Mouse (Mus musculus) megakaryocyte progenitor cell, adult 5-6 weeks (primary cell): ENCODE results near the gene Topaz1. TPM values are rescaled to one million over a fixed set of nuclear protein-coding genes. Genes with fewer than 3 reads are reported as not detected.
A peak's percentile ranks its signal among the peaks of the same experiment; 100 is the strongest.

Experiments
- ATAC-seq: replicated peaks from 2 replicates; pipeline ENCODE4 v1.8.0; 2016; ENCODE audit warnings: mild to moderate bottlenecking, moderate TSS enrichment, inconsistent platforms; ENCODE audit not compliant: poor library complexity
- total RNA-seq, 2 experiments: library from RNA; stranded (forward) in 1 of 2; stranded (reverse) in 1 of 2; fragments of 157-497, 149-512 nt in 1 of 2; fragments of 200-1000 nt in 1 of 2; gene quantifications; 2 replicates each; pipeline versions ENCODE4 v1.2.3 to v1.2.4; 2015 to 2017

Gene Topaz1
- not detected in 2 replicates for total RNA-seq (2015)
- total RNA-seq (2017): not detected in 2 replicates

GRCm38 (mm10) chr9:122747060-122747459, at the start of gene Topaz1:
Gene Topaz1, plus strand, starts transcription at chr9:122747346.
- ATAC-seq: no peak

GRCm38 (mm10) chr9:122701817-122702216, 45.3 kb upstream of the Topaz1 start:
- 0 out of 2 replicates have a peak, but pooled peaks have one; percentile 39 for ATAC-seq

GRCm38 (mm10) chr9:122713836-122714235, 33.3 kb upstream of the Topaz1 start:
- no peak for ATAC-seq

GRCm38 (mm10) chr9:122715046-122715445, 32.1 kb upstream of the Topaz1 start:
- no peak for ATAC-seq

- ATAC-seq: no peak
These were observed 30.8 kb upstream of the Topaz1 start for GRCm38 (mm10) chr9:122716131-122716921.

- no peak for ATAC-seq
These were observed 24.9 kb upstream of the Topaz1 start for GRCm38 (mm10) chr9:122722296-122722695.

- ATAC-seq: no peak
These were observed 21.9 kb upstream of the Topaz1 start for GRCm38 (mm10) chr9:122725046-122725765.

GRCm38 (mm10) chr9:122729500-122729899, 17.6 kb upstream of the Topaz1 start:
- peak; percentile 87 for ATAC-seq

- ATAC-seq: no peak
These were observed 14.9 kb upstream of the Topaz1 start for GRCm38 (mm10) chr9:122732126-122732810.

- ATAC-seq: no peak
These were observed 13.9 kb upstream of the Topaz1 start for GRCm38 (mm10) chr9:122733222-122733621.

GRCm38 (mm10) chr9:122734934-122735333, 12.2 kb upstream of the Topaz1 start:
- ATAC-seq: no peak

- peak; percentile 21; the same call in 1 of the 2 replicates for ATAC-seq
These were observed 11.1 kb upstream of the Topaz1 start for GRCm38 (mm10) chr9:122736001-122736400.

GRCm38 (mm10) chr9:122736742-122737141, 10.4 kb upstream of the Topaz1 start:
- ATAC-seq: peak; percentile 81

GRCm38 (mm10) chr9:122745879-122746278, 1.3 kb upstream of the Topaz1 start:
- no peak for ATAC-seq

- no peak for ATAC-seq
These were observed 10.5 kb downstream of the Topaz1 start for GRCm38 (mm10) chr9:122757614-122758013.

- no peak for ATAC-seq
These were observed 13.0 kb downstream of the Topaz1 start for GRCm38 (mm10) chr9:122760111-122760510.

- ATAC-seq: peak; percentile 54
These were observed 38.1 kb downstream of the Topaz1 start for GRCm38 (mm10) chr9:122785231-122785630.

- ATAC-seq: no peak
These were observed 39.4 kb downstream of the Topaz1 start for GRCm38 (mm10) chr9:122786534-122786933.

GRCm38 (mm10) chr9:122805053-122805844, 58.1 kb downstream of the Topaz1 start, which contains the start of gene Tcaim:
Gene Tcaim, plus strand, starts transcription at chr9:122805539.
- ATAC-seq: peak; percentile 94

- ATAC-seq: no peak
These were observed 58.7 kb downstream of the Topaz1 start for GRCm38 (mm10) chr9:122805845-122806341.
